Mouse (Mus musculus): Measurements from ENCODE around the gene Stoml2.

Gene Stoml2

GRCm38 (mm10) chr4:43031237-43031995 lies at the start of gene Stoml2:
Gene Stoml2 (minus strand): TSS chr4:43031710.
- peak; percentile 96 for DNase-seq

DNA sequence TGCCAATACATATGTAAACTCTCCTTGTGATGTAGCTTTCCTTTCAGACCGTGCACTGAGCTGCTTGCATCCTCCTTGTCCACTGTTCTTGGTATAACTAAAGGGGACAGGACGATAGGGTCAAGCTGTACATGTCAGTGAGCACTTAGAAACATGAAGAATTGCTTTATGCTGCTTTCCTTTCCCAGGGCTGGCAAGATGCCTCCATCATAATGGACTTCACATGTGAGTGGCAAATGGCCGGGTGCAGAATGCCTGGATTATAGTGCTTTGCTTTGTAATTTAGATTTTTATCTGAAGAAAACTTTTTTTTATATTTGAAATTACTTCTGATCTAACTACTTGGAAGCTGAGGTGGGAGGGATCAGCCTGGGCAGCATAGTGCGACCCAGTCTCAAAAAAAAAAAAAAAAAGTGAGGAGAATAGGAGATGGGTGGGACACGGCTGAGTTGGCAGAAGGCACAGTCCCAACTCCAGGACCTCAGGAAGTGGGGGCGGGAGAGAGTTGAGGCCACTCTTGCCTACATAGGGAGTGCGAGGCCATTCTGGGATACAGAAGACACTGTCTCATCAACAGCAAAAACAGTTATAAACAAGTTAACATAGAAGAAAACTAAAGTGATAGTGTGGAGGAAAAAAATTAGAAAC lies 46.7 kb upstream of the Stoml2 start:
- DNase-seq: peak; percentile 2 to 5

GRCm38 (mm10) chr4:43074923-43075322 lies 43.4 kb upstream of the Stoml2 start:
- DNase-seq: no peak

DNA sequence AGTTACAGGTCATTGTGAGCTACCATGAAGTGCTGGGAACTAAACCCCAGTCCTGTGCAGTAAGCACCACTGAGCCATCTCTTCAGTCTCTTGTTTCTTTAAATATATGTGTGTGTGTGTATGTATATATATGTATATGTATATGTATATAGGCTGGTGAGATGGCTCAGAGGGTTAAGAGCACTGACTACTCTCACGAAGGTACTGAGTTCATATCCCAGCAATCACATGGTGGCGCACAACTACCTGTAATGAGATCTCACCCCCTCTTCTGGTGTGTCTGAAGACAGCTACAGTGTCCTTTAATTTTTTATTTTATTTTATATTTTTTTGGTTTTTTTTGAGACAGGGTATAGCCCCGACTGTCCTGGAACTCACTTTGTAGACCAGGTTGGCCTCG lies 34.0 kb upstream of the Stoml2 start:
- DNase-seq: no peak

DNA sequence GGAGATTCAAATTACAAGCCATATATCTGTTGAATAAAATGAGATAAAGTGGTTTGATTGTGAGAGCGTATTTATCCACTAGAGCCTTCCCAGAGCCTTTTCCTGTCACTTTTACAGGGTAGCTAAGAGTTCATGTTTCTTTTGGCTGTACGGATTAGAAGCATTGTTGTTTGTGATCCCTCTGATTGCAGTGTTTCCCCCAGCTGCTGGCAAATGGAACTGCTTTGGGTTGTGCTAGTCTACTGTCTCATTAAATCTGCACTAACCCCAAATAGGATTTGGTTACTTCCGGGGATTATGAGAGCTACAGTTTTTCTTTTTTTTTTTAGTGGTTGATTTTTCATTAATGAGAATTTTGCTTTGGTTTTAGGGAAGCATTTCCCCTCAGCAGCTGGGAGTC lies 28.8 kb upstream of the Stoml2 start:
- DNase-seq: peak in 1 of 2 experiments; percentile 30

- no peak for DNase-seq
Measured at GRCm38 (mm10) chr4:43059697-43060096, 28.2 kb upstream of the Stoml2 start.

DNA sequence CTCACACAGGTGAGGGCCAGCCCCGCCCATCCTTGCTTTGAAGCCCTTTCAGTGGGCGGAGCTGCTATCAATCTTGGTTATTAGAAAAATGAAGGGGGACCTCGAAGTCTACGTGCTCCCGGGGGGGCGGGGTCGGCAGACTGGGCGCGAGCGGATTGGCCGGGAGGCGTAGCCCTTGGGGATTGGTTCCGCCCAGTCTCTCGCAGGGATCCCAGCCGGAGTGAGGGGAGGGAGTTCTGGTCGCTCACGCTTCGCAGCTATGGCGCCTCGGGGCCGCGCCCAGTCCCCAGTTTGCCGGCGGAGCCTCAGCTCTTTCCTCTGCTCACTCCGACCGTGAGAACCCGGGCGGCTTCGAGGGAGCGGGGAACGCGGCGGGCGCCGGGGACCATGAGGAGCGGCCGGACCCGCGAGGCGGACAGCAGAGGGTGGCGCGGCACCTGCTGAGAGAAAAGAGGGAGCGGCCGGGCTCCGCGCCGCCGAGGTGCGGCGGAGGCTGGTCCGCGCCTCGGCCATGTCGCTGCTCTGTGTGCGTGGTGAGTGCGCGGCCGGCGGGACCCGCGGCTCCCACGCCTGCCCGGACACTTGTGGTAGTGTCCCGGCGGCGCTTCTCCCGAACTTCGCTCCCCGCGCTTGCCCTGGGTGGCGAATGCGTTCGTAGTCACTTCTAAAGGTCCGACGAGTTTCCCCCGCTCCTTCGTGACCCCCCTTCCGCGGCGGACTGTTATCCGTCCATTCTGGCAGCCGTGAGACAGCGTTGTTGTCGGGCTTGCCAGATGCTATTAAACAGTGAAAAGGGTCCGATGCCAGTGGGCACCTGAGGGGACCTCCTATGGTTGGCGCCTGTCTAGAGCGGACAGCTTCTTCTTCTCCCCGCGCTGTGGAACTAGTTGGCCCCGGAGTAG lies 27.5 kb upstream of the Stoml2 start, which contains the start of gene Unc13b:
TSS of gene Unc13b (plus strand) at position 201 of the 902 bp plus-strand sequence.
- peak; percentile 94 to 96 for DNase-seq

DNA sequence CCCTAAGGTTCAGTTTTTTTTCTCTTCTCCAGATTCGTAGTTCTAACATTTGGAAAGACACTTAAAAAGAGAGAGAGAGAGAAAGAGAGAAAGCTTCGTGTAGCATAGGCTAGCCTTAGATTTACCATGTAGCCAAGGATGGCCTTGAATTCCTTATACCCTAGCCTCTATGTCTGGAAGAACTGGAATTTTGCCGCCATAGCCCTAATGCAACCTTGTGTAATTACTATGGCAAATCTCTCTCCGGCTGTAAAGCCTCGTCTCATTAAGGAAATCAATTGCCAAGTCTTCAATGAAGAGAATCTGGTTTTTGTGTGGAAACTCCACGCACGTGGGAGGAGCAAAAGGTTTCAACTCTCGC lies 26.9 kb upstream of the Stoml2 start:
- no peak for DNase-seq

GRCm38 (mm10) chr4:43057654-43058053 lies 26.1 kb upstream of the Stoml2 start:
- no peak for DNase-seq

- peak; percentile 39 to 50 for DNase-seq
Measured at GRCm38 (mm10) chr4:43052627-43053026, 21.1 kb upstream of the Stoml2 start.

- peak; percentile 71 to 83 for DNase-seq
Measured at GRCm38 (mm10) chr4:43047231-43047630, 15.7 kb upstream of the Stoml2 start.

DNA sequence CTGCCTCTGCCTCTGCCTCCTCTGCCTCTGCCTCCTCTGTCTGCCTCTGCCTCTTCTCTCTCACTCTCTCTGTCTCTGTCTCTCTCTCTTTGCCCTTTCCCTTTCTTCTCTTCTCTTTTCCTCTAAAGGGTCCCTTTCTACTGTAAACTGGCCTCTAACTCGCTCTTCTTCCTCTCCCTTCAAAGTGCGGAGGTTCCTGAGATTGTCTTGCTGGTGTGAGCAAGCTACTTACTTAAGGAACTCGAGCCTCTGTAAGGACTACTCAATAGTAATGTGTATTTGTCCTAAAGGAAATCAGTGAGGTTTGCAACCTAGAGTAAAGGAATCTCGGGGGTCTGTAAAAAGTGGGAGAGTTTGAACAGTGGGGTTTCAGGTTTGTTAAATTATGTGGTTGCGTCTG lies 15.1 kb upstream of the Stoml2 start:
- no peak for DNase-seq

- peak; percentile 100 for DNase-seq
Measured at GRCm38 (mm10) chr4:43045659-43046302, 14.3 kb upstream of the Stoml2 start, which contains the start of gene Fam214b. Gene Fam214b (minus strand): TSS chr4:43046220.

- DNase-seq: peak in 1 of 2 experiments; percentile 62
Measured at GRCm38 (mm10) chr4:43045285-43045658, 13.8 kb upstream of the Stoml2 start.

GRCm38 (mm10) chr4:43044673-43045072 lies 13.2 kb upstream of the Stoml2 start:
- peak; percentile 34 to 56 for DNase-seq

- peak; percentile 73 to 83 for DNase-seq
Measured at GRCm38 (mm10) chr4:43043644-43044357, 12.3 kb upstream of the Stoml2 start.

GRCm38 (mm10) chr4:43040881-43041547 lies 9.5 kb upstream of the Stoml2 start:
- DNase-seq: no peak

- peak; percentile 98 to 99 for DNase-seq
Measured at GRCm38 (mm10) chr4:43040114-43040572, 8.6 kb upstream of the Stoml2 start.

DNA sequence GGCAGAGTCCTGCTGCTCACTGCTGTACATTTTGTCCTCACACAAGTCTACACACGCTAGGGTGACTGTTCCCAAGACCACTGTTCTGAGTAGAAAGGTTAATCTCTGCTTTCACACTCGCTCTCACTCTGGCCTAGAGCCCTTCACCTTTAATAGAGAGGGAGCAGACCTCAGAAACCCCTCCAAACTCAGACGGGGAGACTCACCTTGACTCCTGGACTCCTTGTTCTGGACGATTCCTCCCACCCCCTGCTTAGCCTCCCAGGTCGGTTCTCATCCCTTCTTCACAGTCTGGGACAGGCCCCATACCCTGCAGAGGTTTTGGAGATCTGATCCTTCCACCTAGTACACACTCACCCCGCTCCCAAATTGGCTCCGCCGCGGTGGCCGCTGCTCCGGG lies 8.1 kb upstream of the Stoml2 start:
- DNase-seq: no peak

- DNase-seq: peak; percentile 38 to 58
Measured at GRCm38 (mm10) chr4:43038567-43039495, 7.3 kb upstream of the Stoml2 start.
